Mouse (Mus musculus) midbrain, embryonic 12.5 days (tissue): Measurements from ENCODE around the gene Pnkp. TPM values are rescaled to one million over a fixed set of nuclear protein-coding genes. Genes with fewer than 3 reads are reported as not detected.
A peak's percentile ranks its signal among the peaks of the same experiment; 100 is the strongest.

ENCODE experiments used
- ATAC-seq: fragments of 200-750 bp; cut with Nextera tagmentation; 2 replicates; pipeline ENCODE4 v1.8.0; 2017; ENCODE audit warnings: low read depth, moderate TSS enrichment, moderate library complexity; ENCODE audit not compliant: low FRiP score
- H3K27ac ChIP-seq: fragments of 300-500 bp; sonication (generic); replicated peaks from 2 replicates; pipeline ENCODE4 v1.5.1; 2016; ENCODE audit warnings: mild to moderate bottlenecking
- H3K27me3 ChIP-seq: fragments of 300-500 bp; sonication (generic); 2 replicates; pipeline ENCODE4 v1.6.1; 2016; ENCODE audit warnings: mild to moderate bottlenecking
- H3K36me3 ChIP-seq: fragments of 300-500 bp; sonication (generic); 2 replicates; pipeline ENCODE4 v1.6.1; 2016
- H3K4me1 ChIP-seq: fragments of 300-500 bp; sonication (generic); 2 replicates; pipeline ENCODE4 v1.6.1; 2016
- H3K4me2 ChIP-seq: fragments of 300-500 bp; sonication (generic); replicated peaks from 2 replicates; pipeline ENCODE4 v1.6.1; 2016; ENCODE audit warnings: mild to moderate bottlenecking, moderate library complexity
- H3K4me3 ChIP-seq: fragments of 300-500 bp; sonication (generic); 2 replicates; pipeline ENCODE4 v1.5.1; 2016; ENCODE audit warnings: mild to moderate bottlenecking
- H3K9ac ChIP-seq: fragments of 300-500 bp; sonication (generic); replicated peaks from 2 replicates; pipeline ENCODE4 v1.6.1; 2016; ENCODE audit warnings: mild to moderate bottlenecking, moderate library complexity
- H3K9me3 ChIP-seq: fragments of 300-500 bp; sonication (generic); 2 replicates; pipeline ENCODE4 v1.6.1; 2016; ENCODE audit warnings: mild to moderate bottlenecking
- WGBS: fragments of 180-500 bp; shearing (Covaris S2); methylation state at CpG from one replicate; pipeline ENCODE4 v1.1.7; 2016; 5-methylcytosine and 5-hydroxymethylcytosine counted together
- polyA plus RNA-seq: library from polyadenylated mRNA; unstranded; fragments of >200 nt; fragmentation: Nextera tagmentation; extraction: Ambion mirVana; gene quantifications from 2 replicates; pipeline ENCODE4 v1.2.1, GENCODE M21; 2016

Pnkp gene
- polyA plus RNA-seq, 1 experiment from 2014 or later = 44.0 TPM

DNA sequence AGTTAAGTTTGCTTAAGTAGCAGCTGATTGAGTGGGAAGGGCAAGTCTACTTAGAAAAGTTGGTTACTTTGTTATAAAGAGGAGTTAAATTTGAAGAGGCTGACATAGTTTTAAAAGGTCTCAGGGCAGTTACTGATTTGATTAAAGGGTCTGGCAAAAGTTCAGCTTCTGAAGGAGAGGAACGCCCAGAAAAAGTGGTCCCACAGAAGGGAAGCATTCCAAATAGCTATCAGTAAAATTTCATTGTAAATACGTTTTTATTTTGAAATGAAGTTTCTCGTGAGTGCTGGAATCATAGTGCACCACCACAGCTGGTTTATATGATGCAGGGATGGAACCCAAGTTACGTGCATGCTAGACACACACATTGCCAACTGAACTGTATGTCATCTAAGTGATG, 24.2 kb upstream of the Pnkp start:
- Histone ChIP-seq H3K4me1 (no peaks in the 10 kb centered on the region), H3K4me2 (no peak overlapping the region), H3K36me3 (peaks cover 44% of the 10 kb centered on the region), H3K4me3 (no peak overlapping the region), H3K9me3 (no peaks in the 10 kb centered on the region), H3K9ac (no peak overlapping the region), H3K27ac (no peak overlapping the region), H3K27me3 (peaks cover under 1% of the 10 kb centered on the region; the same call in 1 of the 2 replicates)
- 90% methylated on average over 4 of the region's 4 CpGs for WGBS
- no peak for ATAC-seq

DNA sequence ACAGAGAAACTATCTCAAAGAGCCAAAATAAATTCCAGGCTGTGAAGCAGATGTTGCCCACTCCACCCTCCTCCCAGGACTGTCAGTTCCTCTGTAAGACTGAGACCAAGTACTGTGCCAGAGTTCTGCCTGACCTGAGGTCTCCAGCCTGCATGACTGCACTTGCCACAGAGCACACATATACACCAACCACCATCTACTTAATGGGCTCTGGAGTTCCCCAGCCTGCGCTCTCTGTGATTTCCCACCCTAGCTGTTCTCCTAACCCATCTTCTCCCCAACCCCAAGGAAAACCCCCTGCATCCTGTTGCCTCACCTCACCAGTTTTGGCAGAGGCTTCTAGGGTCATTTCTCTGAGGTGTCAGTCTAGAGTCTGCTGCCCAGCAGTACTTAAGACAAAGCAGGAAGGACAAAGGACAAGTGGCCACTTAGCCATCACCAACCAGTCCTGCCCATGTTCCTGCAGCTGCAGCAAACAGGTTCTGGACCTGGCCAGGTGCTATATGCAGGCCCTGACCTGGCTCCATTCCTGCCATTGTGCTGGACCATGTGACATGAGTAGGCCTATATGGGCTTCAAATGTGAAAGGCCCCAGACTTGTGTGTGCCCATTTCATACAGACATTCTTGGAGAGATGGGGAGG, 21.4 kb upstream of the Pnkp start:
- H3K4me3 ChIP-seq = no peak overlapping the region
- no peaks in the 10 kb centered on the region for H3K9me3 ChIP-seq
- H3K9ac ChIP-seq = no peak overlapping the region
- H3K4me2 ChIP-seq = no peak overlapping the region
- H3K27me3 ChIP-seq = peaks cover 28% of the 10 kb centered on the region
- H3K27ac ChIP-seq = no peak overlapping the region
- H3K36me3 ChIP-seq = peaks cover 19% of the 10 kb centered on the region
- peaks cover 12% of the 10 kb centered on the region for H3K4me1 ChIP-seq
- no peak for ATAC-seq
- WGBS = 100% methylated on average over 1 of the region's 1 CpGs

DNA sequence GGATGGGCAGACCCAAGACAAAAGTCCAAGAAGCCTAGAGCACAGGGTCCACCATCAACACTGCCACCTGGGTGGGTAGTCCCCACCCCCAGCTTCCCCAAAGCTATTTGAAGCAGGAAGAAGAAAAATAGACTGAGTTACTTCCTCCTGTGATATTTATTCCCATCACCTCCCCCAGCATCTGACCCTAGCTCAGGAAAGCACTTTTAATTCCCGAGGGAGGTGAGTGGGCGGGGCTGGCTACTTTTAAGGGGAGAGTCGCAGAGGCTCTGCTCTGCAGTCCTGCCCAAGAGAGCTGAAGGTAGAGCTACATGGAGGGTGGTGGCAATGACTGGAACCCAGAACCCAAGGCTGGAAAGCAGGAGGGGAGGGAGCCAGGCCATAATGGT, 20.9 kb upstream of the Pnkp start:
- Histone ChIP-seq H3K27me3 (peaks cover 33% of the 10 kb centered on the region), H3K36me3 (peaks cover 19% of the 10 kb centered on the region), H3K27ac (no peak overlapping the region), H3K4me3 (no peak overlapping the region), H3K9ac (no peak overlapping the region), H3K9me3 (no peaks in the 10 kb centered on the region), H3K4me1 (peaks cover 12% of the 10 kb centered on the region), H3K4me2 (no peak overlapping the region)
- ATAC-seq = no peak
- 55% methylated on average over 3 of the region's 3 CpGs for WGBS

DNA sequence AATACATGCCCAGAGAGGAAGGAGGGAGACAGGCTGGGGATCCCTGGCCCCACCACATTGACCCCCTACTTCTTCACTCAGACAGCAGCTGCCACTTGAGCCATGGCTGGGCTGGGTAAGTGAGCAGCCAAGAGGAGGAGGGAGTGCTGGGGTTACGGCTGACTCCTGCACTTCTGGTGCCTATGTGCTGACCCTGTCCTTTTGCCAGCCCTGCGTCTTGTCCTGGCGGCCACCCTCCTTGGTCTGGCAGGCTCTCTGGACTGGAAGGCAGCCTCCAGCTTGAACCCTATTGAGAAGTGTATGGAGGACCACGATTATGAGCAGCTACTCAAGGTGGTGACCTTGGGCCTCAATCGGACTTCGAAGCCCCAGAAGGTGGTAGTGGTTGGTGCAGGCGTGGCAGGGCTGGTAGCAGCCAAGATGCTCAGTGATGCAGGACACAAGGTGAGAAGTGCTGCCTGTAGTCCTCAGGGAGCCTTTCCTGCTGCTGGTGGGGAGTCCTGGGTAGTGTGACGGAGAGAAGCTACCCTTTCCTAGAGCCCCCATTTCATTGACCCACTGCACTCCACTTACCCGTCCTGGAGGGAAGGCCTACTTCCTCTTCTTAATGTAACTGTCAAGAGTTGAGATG, 20.4 kb upstream of the Pnkp start:
- Histone ChIP-seq H3K36me3 (peaks cover 19% of the 10 kb centered on the region; the same call in 1 of the 2 replicates), H3K27ac (no peak overlapping the region), H3K9ac (no peak overlapping the region), H3K4me1 (peaks cover 12% of the 10 kb centered on the region), H3K27me3 (peaks cover 39% of the 10 kb centered on the region), H3K4me2 (no peak overlapping the region), H3K4me3 (no peak overlapping the region), H3K9me3 (no peaks in the 10 kb centered on the region)
- WGBS = 87% methylated on average over 9 of the region's 9 CpGs
- ATAC-seq = no peak

DNA sequence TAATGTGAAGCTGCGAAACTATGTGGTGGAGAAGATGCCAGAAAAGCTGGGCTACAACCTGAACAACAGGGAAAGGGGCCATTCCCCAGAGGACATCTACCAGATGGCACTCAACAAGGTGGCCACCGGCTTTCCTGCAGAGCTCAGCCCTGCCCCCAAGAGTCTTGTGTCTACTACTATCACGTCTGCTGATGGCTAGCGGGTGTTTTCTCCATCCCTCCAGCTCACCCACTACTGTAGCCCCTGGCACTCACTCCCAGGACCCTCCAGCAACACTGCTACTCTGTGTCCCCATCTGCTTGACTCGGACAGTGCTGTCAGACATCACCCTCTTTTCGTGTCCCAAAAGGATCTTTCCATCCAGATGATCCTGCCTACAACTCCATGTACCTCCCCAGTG, 18.9 kb upstream of the Pnkp start:
- no peak for ATAC-seq
- peaks cover 12% of the 10 kb centered on the region for H3K4me1 ChIP-seq
- no peak overlapping the region for H3K27ac ChIP-seq
- WGBS = 86% methylated on average over 6 of the region's 6 CpGs
- peaks cover 27% of the 10 kb centered on the region for H3K36me3 ChIP-seq
- H3K4me2 ChIP-seq = no peak overlapping the region
- no peak overlapping the region for H3K4me3 ChIP-seq
- H3K9me3 ChIP-seq = no peaks in the 10 kb centered on the region
- H3K27me3 ChIP-seq = peaks cover 43% of the 10 kb centered on the region
- H3K9ac ChIP-seq = no peak overlapping the region

DNA sequence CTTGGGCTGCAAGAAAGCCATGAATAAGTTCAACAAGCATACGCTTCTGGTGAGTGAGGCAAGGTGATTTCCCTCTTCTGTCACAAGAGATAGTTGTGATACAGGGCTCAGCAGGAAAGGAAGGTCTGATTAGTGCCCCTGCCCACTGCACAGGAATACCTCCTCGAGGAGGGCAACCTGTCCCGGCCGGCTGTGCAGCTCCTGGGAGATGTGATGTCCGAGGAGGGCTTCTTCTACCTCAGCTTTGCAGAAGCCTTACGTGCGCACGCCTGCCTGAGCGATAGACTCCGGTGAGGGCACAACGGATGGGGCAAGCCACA, 17.8 kb upstream of the Pnkp start:
- peaks cover 37% of the 10 kb centered on the region for H3K36me3 ChIP-seq
- no peak for ATAC-seq
- H3K27ac ChIP-seq = no peak overlapping the region
- peaks cover 12% of the 10 kb centered on the region for H3K4me1 ChIP-seq
- peak overlapping the region; percentile 31 for H3K4me3 ChIP-seq
- peak overlapping the region; percentile 51 for H3K4me2 ChIP-seq
- H3K27me3 ChIP-seq = peaks cover 43% of the 10 kb centered on the region
- 30% methylated on average over 11 of the region's 11 CpGs for WGBS
- peak overlapping the region; percentile 50 for H3K9ac ChIP-seq
- H3K9me3 ChIP-seq = no peaks in the 10 kb centered on the region

DNA sequence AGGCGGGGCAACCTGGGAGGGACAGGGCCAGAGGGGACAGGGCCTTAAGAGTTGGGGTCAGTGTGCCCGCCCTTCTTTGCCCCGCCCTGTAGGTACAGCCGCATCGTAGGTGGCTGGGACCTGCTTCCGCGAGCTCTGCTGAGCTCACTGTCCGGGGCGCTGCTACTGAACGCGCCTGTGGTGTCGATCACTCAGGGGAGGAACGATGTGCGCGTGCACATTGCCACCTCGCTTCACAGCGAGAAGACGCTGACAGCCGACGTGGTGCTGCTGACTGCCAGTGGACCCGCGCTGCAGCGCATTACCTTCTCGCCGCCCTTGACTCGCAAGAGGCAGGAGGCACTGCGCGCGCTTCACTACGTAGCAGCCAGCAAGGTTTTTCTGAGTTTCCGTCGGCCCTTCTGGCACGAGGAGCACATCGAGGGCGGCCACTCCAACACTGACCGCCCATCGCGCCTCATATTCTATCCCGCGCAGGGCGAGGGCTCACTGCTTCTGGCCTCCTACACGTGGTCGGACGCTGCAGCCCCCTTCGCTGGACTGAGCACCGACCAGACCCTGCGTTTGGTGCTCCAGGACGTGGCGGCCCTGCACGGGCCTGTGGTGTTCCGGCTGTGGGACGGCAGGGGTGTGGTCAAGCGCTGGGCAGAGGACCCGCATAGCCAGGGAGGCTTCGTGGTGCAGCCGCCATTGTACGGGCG, 17.3 kb upstream of the Pnkp start:
- Histone ChIP-seq H3K9ac (peak overlapping the region; percentile 50), H3K4me1 (peaks cover 12% of the 10 kb centered on the region), H3K4me3 (peak overlapping the region; percentile 31), H3K36me3 (peaks cover 42% of the 10 kb centered on the region), H3K4me2 (peak overlapping the region; percentile 51), H3K9me3 (no peaks in the 10 kb centered on the region), H3K27me3 (peaks cover 43% of the 10 kb centered on the region), H3K27ac (no peak overlapping the region)
- peak; percentile 68 for ATAC-seq
- WGBS = 1% methylated on average over 58 of the region's 58 CpGs

DNA sequence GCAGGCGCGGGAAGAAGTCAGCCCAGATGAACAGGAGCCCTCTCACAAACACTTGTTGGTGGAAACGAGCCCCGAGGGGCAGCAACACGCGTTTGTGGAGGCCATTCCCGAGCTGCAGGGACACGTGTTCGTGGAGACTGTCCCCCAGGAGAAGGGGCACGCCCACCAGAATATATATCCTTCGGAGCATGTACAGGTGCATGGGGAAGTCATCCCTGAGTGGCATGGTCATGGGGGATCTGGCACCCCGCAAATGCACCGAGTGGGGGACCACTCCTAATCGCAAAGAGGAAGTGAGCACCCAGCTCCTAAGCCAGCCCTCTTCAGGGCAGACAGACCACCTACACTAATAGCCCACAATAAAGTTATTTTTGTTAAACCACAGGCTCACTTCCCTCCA, 16.5 kb upstream of the Pnkp start:
- Histone ChIP-seq H3K9me3 (no peaks in the 10 kb centered on the region), H3K27me3 (peaks cover 43% of the 10 kb centered on the region), H3K9ac (no peak overlapping the region), H3K4me1 (peaks cover 12% of the 10 kb centered on the region), H3K27ac (no peak overlapping the region), H3K4me2 (no peak overlapping the region; the same call in 1 of the 2 replicates), H3K4me3 (no peak overlapping the region), H3K36me3 (peaks cover 50% of the 10 kb centered on the region)
- ATAC-seq = no peak
- WGBS = 58% methylated on average over 14 of the region's 14 CpGs

DNA sequence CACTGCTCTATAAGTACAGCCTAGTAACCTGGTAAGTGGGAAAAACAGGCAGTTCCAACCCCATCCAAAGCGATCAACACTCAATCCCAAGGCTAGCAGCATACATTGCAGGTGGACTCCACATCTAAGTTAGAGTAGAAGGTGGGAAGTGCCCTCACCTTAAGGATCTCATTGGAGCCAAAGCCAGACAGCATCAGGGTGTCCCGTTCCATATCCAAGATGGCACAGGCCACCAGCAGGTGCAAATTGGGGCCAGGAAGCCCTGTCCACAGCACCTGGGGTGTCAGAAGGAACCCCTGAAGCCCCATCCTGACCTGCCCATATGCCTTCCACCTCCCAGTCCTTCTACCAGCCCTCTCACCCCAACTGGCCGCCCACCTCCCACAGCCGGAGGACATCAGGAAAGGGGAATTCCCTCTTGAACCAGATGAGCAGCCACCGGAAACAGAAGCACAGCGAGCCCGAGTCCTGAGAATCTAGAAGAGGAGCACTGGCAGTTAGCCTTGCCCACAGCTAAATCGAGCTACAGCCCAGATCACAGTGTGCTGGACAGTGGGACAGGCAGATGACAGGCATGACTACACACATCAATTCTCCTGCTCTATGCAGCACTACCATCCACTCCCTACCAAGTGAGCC, 15.0 kb upstream of the Pnkp start:
- Histone ChIP-seq H3K27me3 (peaks cover 43% of the 10 kb centered on the region), H3K36me3 (peaks cover 64% of the 10 kb centered on the region), H3K4me3 (no peak overlapping the region), H3K4me2 (no peak overlapping the region), H3K27ac (no peak overlapping the region), H3K9me3 (no peaks in the 10 kb centered on the region), H3K4me1 (peaks cover 12% of the 10 kb centered on the region), H3K9ac (no peak overlapping the region)
- no peak for ATAC-seq
- WGBS = 98% methylated on average over 8 of the region's 8 CpGs

DNA sequence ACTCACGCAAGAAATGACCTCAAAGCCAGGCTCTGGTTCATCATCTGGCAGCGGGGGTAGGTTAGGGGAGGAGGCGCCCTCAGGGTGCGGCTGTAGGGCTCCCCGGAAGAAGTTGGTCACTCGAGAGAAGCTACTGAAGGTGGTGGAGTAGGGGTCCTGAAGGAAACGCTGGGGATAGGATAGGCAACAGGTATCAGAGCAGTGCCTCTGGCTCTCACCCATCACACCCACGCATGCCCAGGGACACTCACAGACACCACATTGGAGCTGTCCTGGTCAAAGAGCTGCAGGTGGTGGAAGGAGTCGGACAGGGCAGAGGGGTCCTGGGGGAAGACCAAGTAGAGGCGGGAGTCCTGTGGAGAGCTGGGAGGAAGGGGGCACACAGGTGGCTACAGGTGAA, 11.9 kb upstream of the Pnkp start:
- peaks cover 64% of the 10 kb centered on the region for H3K36me3 ChIP-seq
- WGBS = 95% methylated on average over 10 of the region's 10 CpGs
- no peak for ATAC-seq
- no peak overlapping the region for H3K4me2 ChIP-seq
- no peak overlapping the region for H3K9ac ChIP-seq
- peaks cover 19% of the 10 kb centered on the region for H3K27me3 ChIP-seq
- H3K27ac ChIP-seq = no peak overlapping the region
- no peak overlapping the region for H3K4me3 ChIP-seq
- no peaks in the 10 kb centered on the region for H3K9me3 ChIP-seq
- H3K4me1 ChIP-seq = peaks cover 13% of the 10 kb centered on the region

DNA sequence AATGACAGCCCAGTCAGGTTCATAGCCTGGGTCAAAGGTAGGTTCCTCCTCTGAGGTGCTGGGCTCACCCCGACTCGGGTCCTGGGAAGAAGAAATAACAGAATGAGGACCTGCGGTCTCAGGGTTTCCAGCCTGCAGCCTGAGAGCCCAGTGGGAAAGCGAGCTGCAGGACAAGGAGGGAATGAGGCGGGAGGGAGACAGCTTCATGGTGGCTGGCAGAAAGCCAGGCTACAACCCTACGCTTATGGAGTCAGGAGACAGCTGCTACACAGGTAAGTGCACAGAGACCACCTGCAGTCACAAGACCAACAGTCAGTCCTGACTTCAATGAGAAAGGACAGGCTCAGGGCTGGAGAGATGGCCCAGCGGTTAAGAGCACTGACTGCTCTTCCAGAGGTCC, 10.1 kb upstream of the Pnkp start:
- Histone ChIP-seq H3K4me1 (peaks cover 27% of the 10 kb centered on the region), H3K27ac (no peak overlapping the region), H3K36me3 (peaks cover 50% of the 10 kb centered on the region), H3K27me3 (peaks cover 1% of the 10 kb centered on the region; the same call in 1 of the 2 replicates), H3K9ac (no peak overlapping the region), H3K9me3 (no peaks in the 10 kb centered on the region), H3K4me3 (no peak overlapping the region), H3K4me2 (no peak overlapping the region)
- WGBS = 93% methylated on average over 7 of the region's 7 CpGs
- ATAC-seq = no peak

DNA sequence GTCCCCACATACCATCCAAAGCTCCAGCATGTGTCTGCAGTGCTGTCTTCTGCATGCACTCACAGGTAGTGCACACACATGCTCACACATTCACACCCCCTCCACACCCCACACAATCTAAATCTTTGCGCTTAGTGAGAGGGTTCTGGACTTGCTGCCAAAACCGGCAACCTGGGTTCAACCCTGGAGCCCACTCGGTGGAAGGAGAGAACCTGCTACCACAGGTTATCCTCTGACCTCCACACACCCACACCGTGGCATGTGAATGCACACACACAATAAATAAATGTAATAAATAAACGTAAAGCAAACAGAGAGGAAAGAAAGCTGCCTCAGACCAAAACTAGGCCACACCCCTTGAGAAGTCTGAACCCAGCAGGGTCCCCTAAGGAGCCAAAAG, 9.2 kb upstream of the Pnkp start:
- Histone ChIP-seq H3K9me3 (no peaks in the 10 kb centered on the region), H3K4me2 (peak overlapping the region; percentile 89), H3K4me3 (peak overlapping the region; percentile 78), H3K4me1 (peaks cover 29% of the 10 kb centered on the region), H3K27ac (peak overlapping the region; percentile 93; the same call in 1 of the 2 replicates), H3K36me3 (peaks cover 46% of the 10 kb centered on the region), H3K27me3 (no peaks in the 10 kb centered on the region), H3K9ac (peak overlapping the region; percentile 51)
- 90% methylated on average over 5 of the region's 5 CpGs for WGBS
- ATAC-seq = no peak
